Mouse (Mus musculus) layer of hippocampus, adult 18-20 months (tissue): Measurements from ENCODE around the gene Jam2. TPM values are rescaled to one million over a fixed set of nuclear protein-coding genes. Genes with fewer than 3 reads are reported as not detected.

Source experiments
- DNase-seq, 2 experiments: peaks; one replicate each; pipeline ENCODE4 v3.0.0; 2022; ENCODE audit warnings: low spot score in 2 of 2
- total RNA-seq, 2 experiments: library from RNA; stranded (reverse); gene quantifications; 2 replicates each; pipeline ENCODE4 v1.2.3; 2021

Jam2 gene
- total RNA-seq, 2 experiments from 2014 or later, result 18.2 to 22.6 TPM

DNA sequence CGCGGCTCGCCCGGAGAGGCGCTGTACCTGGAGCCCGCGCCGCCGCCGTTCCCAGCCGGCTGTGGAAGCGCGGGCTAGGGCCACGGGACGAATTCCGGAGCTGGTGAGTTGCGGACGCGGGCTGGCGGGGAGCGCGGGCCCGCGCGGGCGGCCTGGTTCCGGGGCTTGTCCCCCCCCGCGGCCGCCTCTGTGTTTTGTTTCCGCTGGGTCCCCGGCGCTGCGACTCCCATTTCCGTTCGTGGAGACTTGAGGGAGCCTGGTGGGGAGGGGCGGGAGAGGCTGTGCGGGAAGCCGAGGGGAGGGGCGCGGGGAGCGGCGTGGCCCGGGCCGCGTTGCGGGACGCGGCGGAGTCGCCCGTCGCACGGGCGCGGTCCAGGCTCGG, 61.5 kb downstream of the Jam2 start, which contains the start of gene Atp5j:
Gene Atp5j (minus strand): TSS at position 185 of the 382 bp plus-strand sequence.
- peak; percentile 81 to 90 for DNase-seq

DNA sequence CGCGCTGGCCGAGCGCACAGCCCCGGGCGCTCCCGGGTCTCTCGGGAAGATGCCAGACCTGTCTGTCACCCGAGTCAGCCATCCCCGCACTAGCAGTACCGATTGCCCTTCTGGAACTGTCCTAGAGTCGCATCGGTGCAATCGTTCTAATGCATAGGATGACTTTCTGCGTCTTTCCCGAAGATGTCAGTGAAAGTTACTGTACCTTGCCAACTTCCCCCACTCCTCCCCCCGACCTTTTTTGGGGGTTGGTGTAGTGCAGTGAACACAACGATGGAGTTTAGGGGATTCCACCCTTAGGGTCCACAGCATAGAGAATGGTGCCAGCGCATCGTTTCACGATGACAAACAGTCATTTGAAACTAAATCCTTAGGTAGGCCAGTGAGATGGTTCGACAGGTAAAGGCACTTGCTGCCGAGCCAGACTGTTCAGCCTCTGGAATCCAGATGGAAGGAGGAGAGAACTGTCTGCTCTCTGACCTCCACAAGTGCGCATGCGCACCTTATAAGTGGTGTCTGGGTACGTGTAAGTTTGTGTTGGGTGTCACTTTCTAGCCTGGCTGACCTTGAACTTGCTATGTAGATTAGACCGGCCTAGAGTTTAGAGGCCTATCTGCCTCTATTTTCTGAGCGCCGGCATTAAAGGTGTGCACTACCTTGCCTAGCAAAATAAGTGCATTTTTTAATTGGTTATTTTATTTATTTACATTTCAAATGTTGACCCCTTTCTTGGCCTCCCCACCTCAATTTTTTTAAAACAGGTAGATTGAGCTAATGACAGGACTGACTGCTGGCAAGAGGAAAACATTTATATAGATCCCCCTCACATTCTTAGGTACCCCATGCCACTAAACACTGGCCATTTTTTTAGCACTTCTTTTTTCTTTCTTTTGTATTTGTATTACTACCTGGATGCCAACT, 62.2 kb downstream of the Jam2 start:
- DNase-seq, result peak in 1 of 2 experiments; percentile 31

DNA sequence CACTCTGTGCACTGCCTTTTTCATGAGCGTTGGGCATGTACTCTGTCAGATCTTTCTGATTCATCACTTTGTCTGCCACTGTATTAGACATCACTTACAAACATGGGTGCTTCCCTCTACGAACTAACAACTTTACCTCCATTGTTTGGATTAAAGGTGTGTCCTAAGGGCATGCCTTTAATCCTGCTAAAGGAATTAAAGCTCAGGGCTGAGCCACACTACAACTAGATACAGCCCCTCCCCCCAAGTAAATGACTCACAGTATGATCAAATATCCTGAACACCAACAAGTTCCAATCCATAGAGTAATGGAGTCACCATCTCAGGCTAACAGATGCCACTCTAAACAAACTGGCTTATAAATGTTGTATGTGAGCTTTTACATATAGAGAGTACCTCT, 64.7 kb downstream of the Jam2 start:
- no peak for DNase-seq

DNA sequence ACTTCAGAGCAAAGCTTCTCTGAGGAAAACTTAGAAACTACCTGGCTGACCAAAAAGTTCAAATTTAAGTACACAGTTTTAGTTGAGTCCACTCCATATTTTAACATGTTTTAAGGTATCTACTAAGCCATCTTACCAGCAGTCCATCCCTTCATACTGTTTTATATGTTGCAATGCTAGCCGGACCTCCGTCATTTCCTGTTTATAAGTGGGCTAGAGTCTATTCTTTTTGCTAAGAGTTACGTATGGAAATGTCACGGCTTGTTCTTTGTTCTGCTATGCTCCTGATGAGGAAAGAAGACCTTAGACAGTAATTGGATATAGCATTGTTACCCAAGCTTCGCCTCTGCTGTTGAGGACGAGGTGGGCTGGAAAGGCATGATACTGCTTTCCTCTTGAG, 79.6 kb downstream of the Jam2 start:
- no peak for DNase-seq

DNA sequence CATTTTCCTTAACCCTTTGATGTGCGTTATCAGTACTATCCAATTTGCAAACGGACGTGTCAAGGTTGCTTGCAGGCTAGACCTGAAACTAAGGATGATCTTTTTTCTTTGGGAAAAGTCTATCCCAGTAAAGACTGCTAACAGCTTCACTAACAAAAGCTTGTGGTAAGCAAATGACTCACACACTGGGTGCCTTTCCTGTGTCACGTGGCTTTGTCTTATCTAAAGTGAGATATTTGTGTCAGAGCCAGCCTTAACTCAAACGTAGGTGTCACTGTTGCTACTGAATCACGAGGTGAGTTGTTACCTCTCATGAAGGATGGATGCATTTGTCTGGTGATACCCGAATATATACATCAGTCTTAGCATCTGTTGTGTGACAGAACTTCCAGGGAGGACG, 90.7 kb downstream of the Jam2 start:
- no peak for DNase-seq

DNA sequence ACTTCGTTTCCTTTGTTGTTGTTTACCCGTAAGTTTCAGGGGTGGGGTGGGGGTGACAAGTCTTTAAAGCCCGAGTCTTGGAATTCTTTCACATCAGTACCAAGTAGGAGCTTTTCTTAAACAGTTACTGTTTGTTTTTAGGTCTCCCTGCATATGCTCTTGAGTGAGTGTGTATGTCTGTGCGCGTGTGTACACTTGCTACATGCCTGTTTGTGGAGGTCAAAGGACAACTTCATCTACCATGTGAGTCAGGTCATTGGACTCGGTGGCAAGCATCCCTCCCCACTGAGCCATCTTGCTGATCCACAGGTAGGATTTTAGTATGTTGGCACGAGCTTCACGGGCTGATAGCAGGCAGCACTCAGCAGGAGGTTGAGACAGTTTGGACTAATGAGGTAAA, 99.9 kb downstream of the Jam2 start:
- DNase-seq, result no peak

DNA sequence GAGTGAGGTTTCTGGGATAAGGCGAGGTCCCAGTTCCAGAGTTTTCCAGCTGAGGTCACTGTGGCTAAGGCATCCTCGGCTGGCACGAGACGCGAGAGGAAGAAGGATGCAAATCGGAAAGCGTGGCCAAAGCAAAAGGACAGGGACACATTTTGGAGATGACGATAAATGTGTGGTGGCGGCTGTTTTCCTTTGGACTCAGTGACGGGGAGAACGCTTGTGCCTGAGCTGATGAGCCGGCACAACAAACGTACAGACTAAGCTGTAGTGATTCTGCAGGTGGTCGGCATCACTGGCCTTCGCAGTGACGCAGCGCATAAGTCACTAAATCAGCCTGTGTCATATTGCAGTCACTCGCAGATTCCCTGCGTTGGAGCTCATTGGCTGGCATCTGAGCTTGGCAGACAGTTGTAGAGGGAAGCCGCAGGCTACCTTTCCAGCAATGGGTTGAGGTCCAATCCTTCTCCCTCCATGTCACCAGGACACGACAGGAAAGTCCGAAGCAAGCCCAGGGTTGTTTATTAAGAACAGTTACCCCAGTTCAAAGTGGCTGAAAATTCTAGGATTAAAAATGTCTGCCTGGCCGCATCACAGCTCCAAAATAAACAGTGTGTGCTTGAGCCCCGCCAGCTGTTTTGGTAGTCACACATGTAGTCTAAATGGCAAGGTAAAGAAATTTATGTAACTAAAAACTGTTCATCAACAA, 101.2 kb downstream of the Jam2 start:
- DNase-seq, result peak; percentile 20 to 66

Other genes with a start within 250 kb of the Jam2 start
- gene Mrpl39, start 38.4 kb upstream of the Jam2 start, total RNA-seq, result 10 to 100 TPM; 21.3 to 22.5 TPM
- 10 to 100 TPM; 26.9 to 27.1 TPM for gene Gabpa, start 60.8 kb downstream of the Jam2 start, total RNA-seq
- 100 to 1,000 TPM; 346 to 363 TPM for gene Atp5j, start 61.5 kb downstream of the Jam2 start, total RNA-seq